Mouse (Mus musculus): ENCODE results near the gene Cr1l.

Cr1l gene

GRCm38 (mm10) chr1:195130953-195131674 lies at the start of gene Cr1l:
Gene Cr1l, minus strand, starts transcription at chr1:195131586.
- peak; percentile 92 for DNase-seq

- peak; percentile 69 for DNase-seq
Measured at GRCm38 (mm10) chr1:195175980-195176931, 44.9 kb upstream of the Cr1l start, which contains the start of gene Cr2. Gene Cr2, minus strand, starts transcription at chr1:195176716.

GRCm38 (mm10) chr1:195164996-195165755 lies 33.8 kb upstream of the Cr1l start:
- no peak for DNase-seq

GRCm38 (mm10) chr1:195132070-195132469 lies 684 bp upstream of the Cr1l start:
- DNase-seq: no peak

- no peak for DNase-seq
Measured at GRCm38 (mm10) chr1:195131675-195132015, 259 bp upstream of the Cr1l start.

GRCm38 (mm10) chr1:195130479-195130878 lies 907 bp downstream of the Cr1l start:
- DNase-seq: peak; percentile 8

- DNase-seq: peak; percentile 7
Measured at GRCm38 (mm10) chr1:195129867-195130266, 1.5 kb downstream of the Cr1l start.

- DNase-seq: peak; percentile 62
Measured at GRCm38 (mm10) chr1:195114414-195114813, 17.0 kb downstream of the Cr1l start.

- peak; percentile 44 for DNase-seq
Measured at GRCm38 (mm10) chr1:195113621-195114020, 17.8 kb downstream of the Cr1l start.

- peak; percentile 27 for DNase-seq
Measured at GRCm38 (mm10) chr1:195100693-195101092, 30.7 kb downstream of the Cr1l start.

GRCm38 (mm10) chr1:195098004-195098403 lies 33.4 kb downstream of the Cr1l start:
- no peak for DNase-seq

GRCm38 (mm10) chr1:195092220-195092720 lies 39.1 kb downstream of the Cr1l start, which contains the start of gene Cd46:
Gene Cd46, minus strand, starts transcription at chr1:195092249.
- DNase-seq: peak; percentile 94

GRCm38 (mm10) chr1:195091699-195092219 lies 39.6 kb downstream of the Cr1l start:
- peak; percentile 85 for DNase-seq

- no peak for DNase-seq
Measured at GRCm38 (mm10) chr1:195082142-195082541, 49.2 kb downstream of the Cr1l start.
